8 mouse cellular contexts compared by ENCODE assay signal in genomic region chr4:155220213-155221100, GRCm38 (mm10). TPM values are rescaled to one million over a fixed set of nuclear protein-coding genes. Genes with fewer than 3 reads are reported as not detected.
DNase-seq lines count a peak whose midpoint lies in the region; ATAC-seq and TF ChIP-seq lines count a peak whose summit lies in the region.

No protein-coding gene starts in this region.

- H3K27ac ChIP-seq in testis, adult 2 months (ENCODE audit: control insufficient read depth, insufficient read depth, low read depth, low read length): no peak overlapping the region
- H3K27ac ChIP-seq in heart, embryonic 13.5 days (replicated peaks): peak overlapping the region; percentile 81
- no peak overlapping the region for H3K27ac ChIP-seq in liver, embryonic 13.5 days
- peak overlapping the region; percentile 82 for H3K27ac ChIP-seq in stomach, embryonic 16.5 days (ENCODE audit: low read length)

- TF ChIP-seq POLR2A in testis, adult 2 months (IDR thresholded peaks at IDR 0.05; ENCODE audit: control insufficient read depth, low read depth, low read length): no peak

- peak overlapping the region; percentile 61 for H3K4me3 ChIP-seq in erythroblast, embryonic 14.5 days (replicated peaks)
- H3K4me3 ChIP-seq in testis, adult 2 months (ENCODE audit: control insufficient read depth, low read depth, low read length): peak overlapping the region; percentile 75
- peak overlapping the region; percentile 95 for H3K4me3 ChIP-seq in heart, embryonic 13.5 days
- peak overlapping the region; percentile 72 for H3K4me3 ChIP-seq in liver, embryonic 13.5 days (replicated peaks)
- H3K4me3 ChIP-seq in stomach, embryonic 16.5 days (replicated peaks; ENCODE audit: low read length): peak overlapping the region; percentile 63

- H3K9ac ChIP-seq in heart, embryonic 13.5 days: peak overlapping the region; percentile 99
- H3K9ac ChIP-seq in liver, embryonic 13.5 days: peak overlapping the region; percentile 79
- peak overlapping the region; percentile 98 for H3K9ac ChIP-seq in stomach, embryonic 16.5 days (ENCODE audit: low read length)

- no peak for ATAC-seq in erythroblast, adult 5-6 weeks (replicated peaks; ENCODE audit: low FRiP score, poor library complexity, severe bottlenecking)
- no peak for ATAC-seq in heart, embryonic 13.5 days (ENCODE audit: extremely low read depth, insufficient number of reproducible peaks, low FRiP score, low TSS enrichment)
- no peak for ATAC-seq in liver, embryonic 13.5 days (ENCODE audit: low read depth)
- ATAC-seq in stomach, embryonic 16.5 days (ENCODE audit: insufficient read depth, low FRiP score): no peak

- no peaks in the 10 kb centered on the region; the same call in 1 of the 2 replicates for H3K36me3 ChIP-seq in erythroblast, embryonic 14.5 days (ENCODE audit: control insufficient read depth)
- H3K36me3 ChIP-seq in testis, adult 2 months (ENCODE audit: control insufficient read depth, insufficient read depth, low read length): no peaks in the 10 kb centered on the region
- 0 out of 2 replicates have a peak, but pooled peaks cover 7% of the 10 kb centered on the region for H3K36me3 ChIP-seq in heart, embryonic 13.5 days
- no peaks in the 10 kb centered on the region for H3K36me3 ChIP-seq in liver, embryonic 13.5 days
- no peaks in the 10 kb centered on the region for H3K36me3 ChIP-seq in stomach, embryonic 16.5 days (ENCODE audit: control insufficient read depth, insufficient read depth, low read length)

- H3K4me1 ChIP-seq in erythroblast, embryonic 14.5 days (ENCODE audit: control insufficient read depth): peaks cover 43% of the 10 kb centered on the region
- H3K4me1 ChIP-seq in testis, adult 2 months (ENCODE audit: control insufficient read depth, insufficient read depth, low read length): peaks cover 36% of the 10 kb centered on the region
- H3K4me1 ChIP-seq in heart, embryonic 13.5 days: peaks cover 64% of the 10 kb centered on the region
- peaks cover 79% of the 10 kb centered on the region for H3K4me1 ChIP-seq in liver, embryonic 13.5 days (replicated peaks)
- H3K4me1 ChIP-seq in stomach, embryonic 16.5 days (ENCODE audit: control insufficient read depth, insufficient read depth, low read length): peaks cover 54% of the 10 kb centered on the region

- peaks cover 56% of the 10 kb centered on the region for H3K27me3 ChIP-seq in erythroblast, embryonic 14.5 days (ENCODE audit: control insufficient read depth)
- no peaks in the 10 kb centered on the region for H3K27me3 ChIP-seq in testis, adult 2 months (ENCODE audit: control insufficient read depth, insufficient read depth, low read length)
- no peaks in the 10 kb centered on the region for H3K27me3 ChIP-seq in heart, embryonic 13.5 days (replicated peaks)
- H3K27me3 ChIP-seq in liver, embryonic 13.5 days: peaks cover 44% of the 10 kb centered on the region
- no peaks in the 10 kb centered on the region for H3K27me3 ChIP-seq in stomach, embryonic 16.5 days (ENCODE audit: control insufficient read depth, insufficient read depth, low read length)

- 6% methylated on average over 14 of the region's 14 CpGs for WGBS in heart, embryonic 13.5 days
- WGBS in liver, embryonic 13.5 days (ENCODE audit: insufficient replicate concordance): 25% methylated on average over 14 of the region's 14 CpGs
- WGBS in stomach, embryonic 16.5 days: 6% methylated on average over 14 of the region's 14 CpGs

- no peak for DNase-seq in testis, postnatal 14 days (ENCODE audit: low spot score)
- no peak for DNase-seq in liver, embryonic 13.5 days
- DNase-seq in left cerebral cortex, adult 11 months (ENCODE audit: low spot score): no peak

- no peak for TF ChIP-seq CTCF in testis, adult 2 months (IDR thresholded peaks at IDR 0.05; ENCODE audit: control insufficient read depth, insufficient read depth, insufficient replicate concordance, low read depth, low read length)

- peaks cover 7% of the 10 kb centered on the region; the same call in 1 of the 2 replicates for H3K9me3 ChIP-seq in erythroblast, embryonic 14.5 days (ENCODE audit: control insufficient read depth, low read length)
- no peaks in the 10 kb centered on the region for H3K9me3 ChIP-seq in heart, embryonic 13.5 days
- no peaks in the 10 kb centered on the region for H3K9me3 ChIP-seq in liver, embryonic 13.5 days (replicated peaks)
- no peaks in the 10 kb centered on the region for H3K9me3 ChIP-seq in stomach, embryonic 16.5 days (replicated peaks; ENCODE audit: control insufficient read depth, low read length)

- H3K4me2 ChIP-seq in heart, embryonic 13.5 days: peak overlapping the region; percentile 97
- peak overlapping the region; percentile 89 for H3K4me2 ChIP-seq in liver, embryonic 13.5 days
- peak overlapping the region; percentile 100 for H3K4me2 ChIP-seq in stomach, embryonic 16.5 days (ENCODE audit: low read depth, low read length)

RNA-seq across cellular contexts. Expression of gene Ski, which starts 1.9 kb away (rescaled TPM):
- polyA plus RNA-seq in erythroblast, embryonic 14.5 days (2012): 0.43 and 0.57 TPM in 2 replicates
- total RNA-seq in erythroblast, adult 5-6 weeks (2015; ENCODE audit: low replicate concordance): 8.8 and 10.8 TPM in 2 replicates
- 2.8 and 3.4 TPM in 2 replicates for total RNA-seq in erythroblast, adult 5-6 weeks (2017; ENCODE audit: low replicate concordance)
- 5.0 and 6.4 TPM in 2 replicates for polyA plus RNA-seq in testis, adult 2 months (2012; rRNA removed)
- polyA plus RNA-seq in heart, embryonic 13.5 days (2015; fragmentation: Nextera tagmentation; extraction: Ambion mirVana): 10.1 and 10.2 TPM in 2 replicates
- polyA plus RNA-seq in liver, embryonic 13.5 days (2015; fragmentation: Nextera tagmentation; extraction: Ambion mirVana): 2.2 and 2.4 TPM in 2 replicates
- 17.7 and 17.9 TPM in 2 replicates for polyA plus RNA-seq in stomach, embryonic 16.5 days (2015; fragmentation: Nextera tagmentation; extraction: Ambion mirVana)

RNA-seq across cellular contexts. Expression of gene Faap20, which starts 29.1 kb away (rescaled TPM):
- polyA plus RNA-seq in erythroblast, embryonic 14.5 days (2012): 0.51 and 0.61 TPM in 2 replicates
- 5.4 and 8.1 TPM in 2 replicates for total RNA-seq in erythroblast, adult 5-6 weeks (2015; ENCODE audit: low replicate concordance)
- 2.9 and 3.5 TPM in 2 replicates for total RNA-seq in erythroblast, adult 5-6 weeks (2017; ENCODE audit: low replicate concordance)
- polyA plus RNA-seq in testis, adult 2 months (2012; rRNA removed): 12.4 and 12.7 TPM in 2 replicates
- 63.2 and 71.1 TPM in 2 replicates for polyA plus RNA-seq in heart, embryonic 13.5 days (2015; fragmentation: Nextera tagmentation; extraction: Ambion mirVana)
- polyA plus RNA-seq in liver, embryonic 13.5 days (2015; fragmentation: Nextera tagmentation; extraction: Ambion mirVana): 23.4 and 23.6 TPM in 2 replicates
- 58.4 and 60.1 TPM in 2 replicates for polyA plus RNA-seq in stomach, embryonic 16.5 days (2015; fragmentation: Nextera tagmentation; extraction: Ambion mirVana)

Comparison
In these comparisons a context has a peak if more than half of its experiments do, and no peak if none do; other contexts are left out.
1. H3K27ac ChIP-seq: peak in heart, embryonic 13.5 days (single experiment) and stomach, embryonic 16.5 days (single experiment); none in testis, adult 2 months (single experiment) and liver, embryonic 13.5 days (single experiment).
2. Peak in every context shown above with its lines, with median percentiles within 50 percentile points of each other: H3K4me3 ChIP-seq, H3K4me2 ChIP-seq and H3K9ac ChIP-seq.